Mouse (Mus musculus): ENCODE results near the gene Ccdc175. TPM values are rescaled to one million over a fixed set of nuclear protein-coding genes. Genes with fewer than 3 reads are reported as not detected.

The Ccdc175 gene
- polyA plus RNA-seq, 1 experiment from 2014 or later = not detected

DNA sequence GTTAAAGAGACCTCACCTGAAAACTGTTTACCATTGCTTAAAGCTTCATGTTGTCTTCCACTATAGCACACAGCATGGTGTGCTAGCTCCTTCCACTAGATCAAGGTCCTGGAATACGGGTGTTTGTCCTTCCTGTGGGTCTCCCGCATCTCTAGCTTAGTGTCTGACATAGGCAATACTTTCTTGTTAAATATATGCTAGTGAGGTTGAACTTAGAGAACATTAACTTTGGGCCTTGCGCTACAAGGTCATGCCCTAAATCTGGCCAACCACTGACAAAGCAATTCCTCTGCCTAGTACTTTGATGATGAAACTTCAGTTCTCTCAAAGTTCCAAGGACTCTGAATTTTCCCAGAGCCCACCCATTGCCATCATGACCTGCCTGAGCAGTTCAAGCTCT, 106.6 kb downstream of the Ccdc175 start:
- ATAC-seq (no peak), DNase-seq (ENCODE audit: low read depth, low spot score) (no peak)
- no peaks in the 10 kb centered on the region for H3K27me3 ChIP-seq
- in situ Hi-C loops (cut with MboI; ENCODE audit: low pct_unique_long_range_greater_than_20kb) = no loop called here
- ChIA-PET CTCF (interaction anchor here (1.2 to 2.9 kb wide), 3 partner anchors 8 to 25 kb away, joined by 3 to 9 read pairs (median 4); no protein-coding TSS in a partner anchor), POLR2A (no interaction called here)
- TF ChIP-seq CTCF (IDR thresholded peaks at IDR 0.05) = no peak

DNA sequence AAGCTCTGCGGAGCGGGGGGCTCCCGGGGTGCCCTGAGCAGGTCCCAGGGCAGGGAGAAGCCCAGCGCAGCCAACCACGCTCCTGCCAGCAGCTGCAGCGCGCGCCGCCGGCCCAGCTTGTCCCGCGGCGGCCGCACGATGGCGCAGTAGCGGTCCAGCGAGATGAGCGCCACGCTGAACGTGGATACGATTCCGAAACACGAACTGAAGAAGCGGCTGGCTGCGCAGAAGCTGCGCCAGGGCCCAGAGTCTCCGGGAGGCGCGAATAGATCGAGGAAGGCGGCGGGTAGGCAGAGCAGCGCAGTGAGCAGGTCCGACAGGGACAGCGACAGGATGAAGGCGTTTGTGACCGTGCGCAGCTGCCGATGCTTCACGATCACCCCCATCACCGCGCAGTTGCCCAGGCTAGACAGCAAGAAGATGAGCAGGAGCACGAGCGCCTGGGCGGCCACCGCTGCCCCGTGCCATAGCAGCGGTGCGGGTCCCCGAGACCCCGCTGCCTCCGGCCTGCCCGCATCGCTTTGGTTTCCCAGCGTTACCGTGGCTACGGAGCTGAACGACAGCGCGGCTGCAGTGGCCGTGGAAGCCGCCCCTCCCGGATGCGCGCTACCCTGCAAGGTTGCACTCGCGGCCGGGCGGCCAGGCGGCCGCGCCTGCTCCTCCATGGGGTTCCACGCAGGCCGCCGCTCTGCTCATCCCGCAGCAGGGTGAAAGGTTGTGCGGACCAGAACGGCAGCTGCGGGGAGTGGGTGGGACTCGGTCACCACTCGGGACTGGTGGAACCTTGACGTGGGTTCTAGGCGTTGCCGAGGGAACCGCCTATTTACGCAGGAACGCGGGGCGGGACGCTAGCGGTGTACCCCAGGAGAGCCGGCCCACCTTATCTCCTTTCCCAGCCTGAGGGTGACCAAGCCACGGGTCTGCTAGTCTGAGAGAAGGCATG, 114.2 kb downstream of the Ccdc175 start, which contains the start of gene Gpr135:
Gene Gpr135 (minus strand): TSS at position 799 of the 943 bp plus-strand sequence.
- in situ Hi-C loops (cut with MboI; ENCODE audit: low pct_unique_long_range_greater_than_20kb) = no loop called here
- ATAC-seq (peak; percentile 96), DNase-seq (ENCODE audit: low read depth, low spot score) (no peak)
- POLR2A ChIA-PET = interaction anchor here (1.1 kb wide), 1 partner anchor 14 kb away, joined by 3 read pairs; no protein-coding TSS in a partner anchor
- H3K27me3 ChIP-seq = peaks cover 9% of the 10 kb centered on the region
- no peak for TF ChIP-seq CTCF (IDR thresholded peaks at IDR 0.05)
- CTCF ChIA-PET = interaction anchor here (1.1 to 1.8 kb wide), 3 partner anchors 9 to 13 kb away, joined by 4 to 9 read pairs (median 4); no protein-coding TSS in a partner anchor

DNA sequence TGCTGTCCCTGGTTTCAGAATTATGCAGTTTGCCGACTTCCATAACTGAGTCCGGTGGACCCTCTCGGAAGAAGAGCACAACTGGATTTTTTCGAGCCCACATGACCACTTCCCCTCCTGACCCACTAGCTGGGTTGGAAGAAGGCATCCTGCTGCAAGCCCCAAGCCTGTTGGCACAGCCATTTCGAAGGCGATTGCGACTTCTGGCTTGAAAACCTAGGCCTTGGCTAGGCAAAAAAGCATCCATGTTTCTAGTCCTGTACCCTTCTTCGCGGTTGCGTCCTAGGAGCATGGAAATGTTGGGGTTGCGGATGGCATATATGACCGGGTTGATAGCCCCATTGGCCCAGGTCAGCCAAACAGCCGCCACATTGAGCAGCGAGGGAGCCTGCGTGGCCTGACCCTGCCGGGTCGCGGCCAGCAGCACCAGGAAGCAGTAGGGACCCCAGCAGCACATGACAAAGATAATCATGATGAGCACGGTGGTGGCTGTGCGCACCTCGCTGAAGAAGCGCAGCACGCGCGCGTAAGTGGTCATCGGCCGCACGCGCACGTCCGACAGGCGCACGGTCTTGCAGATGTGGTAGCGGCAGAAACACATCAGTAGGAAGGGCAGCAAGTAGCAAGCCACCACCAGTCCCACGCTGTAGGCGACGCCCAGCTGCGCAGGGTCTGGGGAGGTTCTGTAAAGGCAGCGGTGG, 115.1 kb downstream of the Ccdc175 start:
- ATAC-seq (no peak), DNase-seq (ENCODE audit: low read depth, low spot score) (no peak)
- TF ChIP-seq CTCF (IDR thresholded peaks at IDR 0.05) = no peak
- CTCF ChIA-PET = interaction anchor here (1.1 to 1.8 kb wide), 2 partner anchors 10 to 12 kb away, joined by 4 to 9 read pairs; no protein-coding TSS in a partner anchor
- peaks cover 13% of the 10 kb centered on the region for H3K27me3 ChIP-seq
- POLR2A ChIA-PET = interaction anchor here (1.1 kb wide), 1 partner anchor 15 kb away, joined by 3 read pairs; no protein-coding TSS in a partner anchor
- in situ Hi-C loops (cut with MboI; ENCODE audit: low pct_unique_long_range_greater_than_20kb) = no loop called here

DNA sequence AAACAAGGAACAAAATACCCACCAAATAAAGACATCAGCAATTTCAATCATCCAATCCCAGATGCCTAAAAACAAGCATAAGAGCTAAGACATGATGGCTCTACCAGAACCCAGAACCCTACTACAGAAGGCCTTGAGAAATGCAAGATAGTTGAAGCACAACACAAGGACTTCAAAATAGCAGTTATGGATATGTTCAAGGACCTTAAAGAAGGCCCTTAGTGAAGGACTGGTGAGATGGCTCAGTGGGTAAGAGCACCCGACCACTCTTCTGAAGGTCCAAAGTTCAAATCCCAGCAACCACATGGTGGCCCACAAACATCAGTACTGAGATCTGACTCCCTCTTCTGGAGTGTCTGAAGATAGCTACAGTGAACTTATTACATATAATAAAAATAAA, 127.0 kb downstream of the Ccdc175 start:
- CTCF ChIA-PET = no interaction called here
- DNase-seq (ENCODE audit: low read depth, low spot score) = no peak
- peaks cover 41% of the 10 kb centered on the region for H3K27me3 ChIP-seq
- in situ Hi-C loops (cut with MboI; ENCODE audit: low pct_unique_long_range_greater_than_20kb) = no loop called here
- no peak for TF ChIP-seq CTCF (IDR thresholded peaks at IDR 0.05)
- POLR2A ChIA-PET = no interaction called here
- ATAC-seq = no peak

DNA sequence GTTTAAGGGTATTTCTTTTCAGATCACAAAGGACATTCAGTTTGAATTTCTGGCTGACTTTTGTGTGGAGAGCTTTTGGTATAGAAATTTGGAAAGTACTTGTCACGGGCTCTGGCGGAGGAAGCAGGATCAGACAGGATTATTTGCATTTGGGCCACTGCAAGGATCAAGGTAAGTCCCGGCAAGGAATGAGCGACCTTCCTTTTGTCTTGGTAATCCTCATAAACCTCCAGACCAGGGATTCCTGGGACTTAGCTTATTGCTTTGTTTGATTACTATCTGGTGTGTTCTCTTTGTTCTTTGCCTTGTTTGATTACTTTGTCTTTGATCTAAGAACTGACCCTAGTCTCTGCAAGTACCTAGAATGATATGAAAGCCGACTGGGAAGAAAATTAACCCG, 131.0 kb downstream of the Ccdc175 start:
- ATAC-seq (no peak), DNase-seq (ENCODE audit: low read depth, low spot score) (no peak)
- H3K27me3 ChIP-seq = peaks cover 28% of the 10 kb centered on the region
- CTCF ChIA-PET = interaction anchor here (1.4 to 4.3 kb wide), 2 partner anchors 11 to 286 kb away, joined by 5 to 20 read pairs; no protein-coding TSS in a partner anchor
- in situ Hi-C loops (cut with MboI; ENCODE audit: low pct_unique_long_range_greater_than_20kb) = no loop called here
- POLR2A ChIA-PET = no interaction called here
- TF ChIP-seq CTCF (IDR thresholded peaks at IDR 0.05) = no peak

DNA sequence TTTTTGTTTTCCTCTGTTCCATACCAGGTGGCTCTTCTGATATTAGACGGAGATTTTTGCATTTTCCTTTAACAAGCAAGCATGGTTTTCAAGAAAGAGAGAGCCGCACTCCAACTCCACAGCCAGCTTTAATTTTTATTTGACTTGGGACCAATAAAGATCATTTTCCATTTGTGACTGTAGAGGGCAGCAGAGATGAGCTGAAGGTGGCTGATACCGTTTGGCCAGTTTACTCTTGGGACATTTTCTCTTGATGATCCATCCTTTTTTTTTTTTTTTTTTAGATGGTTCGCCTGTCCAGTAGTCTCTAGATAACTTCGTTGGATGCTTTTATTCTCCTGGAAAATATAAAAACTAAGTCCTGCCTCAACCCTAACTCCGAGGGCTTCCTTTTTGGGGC, 131.5 kb downstream of the Ccdc175 start:
- POLR2A ChIA-PET = no interaction called here
- CTCF ChIA-PET = interaction anchor here (0.6 to 4.3 kb wide), 7 partner anchors 8 to 294 kb away, joined by 3 to 20 read pairs (median 3); no protein-coding TSS in a partner anchor
- H3K27me3 ChIP-seq = peaks cover 28% of the 10 kb centered on the region
- in situ Hi-C loops (cut with MboI; ENCODE audit: low pct_unique_long_range_greater_than_20kb) = no loop called here
- DNase-seq (ENCODE audit: low read depth, low spot score) = no peak
- TF ChIP-seq CTCF (IDR thresholded peaks at IDR 0.05) = peak; percentile 61
- ATAC-seq = no peak

DNA sequence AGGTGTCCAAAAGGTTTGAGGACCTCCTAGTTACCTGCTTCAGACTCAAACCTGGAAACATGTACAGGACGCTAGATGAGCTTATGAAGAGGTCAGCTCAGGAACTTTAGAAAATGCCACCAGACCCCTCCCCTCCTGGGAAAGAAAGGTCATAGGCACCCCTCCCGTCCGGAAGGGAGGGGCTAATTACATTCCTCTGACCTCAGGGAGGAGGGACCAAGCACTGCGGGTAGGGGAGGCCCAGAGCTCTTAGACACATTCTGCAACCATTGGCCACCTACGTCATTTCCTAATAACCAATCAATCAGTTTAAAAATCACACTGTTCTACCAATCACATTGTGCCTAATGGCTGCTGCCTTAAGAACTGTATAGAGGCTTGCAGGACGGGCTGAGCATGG, 132.3 kb downstream of the Ccdc175 start:
- CTCF ChIA-PET = interaction anchor here (0.6 to 4.3 kb wide), 7 partner anchors 8 to 293 kb away, joined by 3 to 20 read pairs (median 3); no protein-coding TSS in a partner anchor
- ATAC-seq (no peak), DNase-seq (ENCODE audit: low read depth, low spot score) (no peak)
- peaks cover 27% of the 10 kb centered on the region for H3K27me3 ChIP-seq
- TF ChIP-seq CTCF (IDR thresholded peaks at IDR 0.05) = no peak
- POLR2A ChIA-PET = no interaction called here
- in situ Hi-C loops (cut with MboI; ENCODE audit: low pct_unique_long_range_greater_than_20kb) = no loop called here

Other genes with a start within 250 kb of the Ccdc175 start
- gene Gpr135, start 113.9 kb downstream of the Ccdc175 start, polyA plus RNA-seq (2021) = 0.71 TPM
- 12.7 TPM for gene L3hypdh, start 99.6 kb downstream of the Ccdc175 start, polyA plus RNA-seq (2021)
- gene Jkamp, start 99.4 kb downstream of the Ccdc175 start, polyA plus RNA-seq (2021) = 56.2 TPM
- 15.0 TPM for gene Rtn1, start 224.0 kb upstream of the Ccdc175 start, polyA plus RNA-seq (2021)